ENCODE assay signal across 15 mouse cellular contexts in the genomic region with DNA sequence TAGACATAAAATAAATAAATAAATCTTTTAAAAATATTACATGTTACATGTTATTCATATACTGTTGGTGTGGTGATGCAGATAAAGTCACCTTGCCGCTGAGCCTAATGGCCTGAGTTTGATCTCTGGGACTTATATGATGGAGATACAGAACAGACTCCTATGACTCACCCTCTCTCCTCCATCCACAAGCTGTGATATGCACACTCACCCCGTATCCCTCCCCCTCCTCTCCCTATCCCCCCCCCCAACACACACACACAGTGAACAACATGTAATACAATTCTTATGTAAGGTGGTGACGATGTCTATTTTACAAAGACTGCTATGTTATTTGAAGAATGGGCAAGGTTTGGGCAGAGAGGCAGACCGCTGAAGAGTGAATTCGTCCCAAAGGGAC. TPM values are rescaled to one million over a fixed set of nuclear protein-coding genes. Genes with fewer than 3 reads are reported as not detected.
DNase-seq lines count a peak whose midpoint lies in the region; ATAC-seq and TF ChIP-seq lines count a peak whose summit lies in the region.
"Had no signal": no experiment of that assay in that cellular context is flagged by ENCODE, and none has a peak within 500 bp of the region (broad histone marks: within the 10 kb centered on the region; RNA-seq: fewer than 3 reads in every experiment).

No protein-coding gene starts in this region.

- no peak overlapping the region for H3K9ac ChIP-seq in lung, embryonic 14.5 days
- H3K9ac ChIP-seq in MEL (ENCODE audit: control insufficient read depth, low read depth, low read length, poor library complexity, severe bottlenecking), result no peak overlapping the region; the same call in 1 of the 2 replicates
- H3K9ac ChIP-seq in liver, embryonic 15.5 days, result peak overlapping the region; percentile 48
- H3K9ac ChIP-seq: intestine, embryonic 15.5 days; midbrain, embryonic 12.5 days had no signal

- H3K36me3 ChIP-seq in lung, embryonic 14.5 days (ENCODE audit: insufficient read depth), result no peaks in the 10 kb centered on the region
- peaks cover 0 to 52% of the 10 kb centered on the region in 2 experiments; a peak in 2 of 4 replicates for H3K36me3 ChIP-seq in MEL (ENCODE audit: control insufficient read depth in 1 of 2, insufficient read depth in 2 of 2, low read length in 2 of 2)
- no peaks in the 10 kb centered on the region for H3K36me3 ChIP-seq in liver, embryonic 15.5 days (replicated peaks)
- H3K36me3 ChIP-seq: intestine, embryonic 15.5 days; midbrain, embryonic 12.5 days had no signal

- TF ChIP-seq POLR2A in MEL (IDR thresholded peaks at IDR 0.05; ENCODE audit: control insufficient read depth in 1 of 2, insufficient read depth in 1 of 2, low read depth in 1 of 2, low read length in 2 of 2, poor library complexity in 1 of 2), result no peak

- no peak overlapping the region for H3K4me3 ChIP-seq in lung, embryonic 14.5 days (ENCODE audit: low read depth, low read length)
- H3K4me3 ChIP-seq in MEL (ENCODE audit: control insufficient read depth in 1 of 2, insufficient read depth in 1 of 2, low read depth in 2 of 2, low read length in 2 of 2), result peak overlapping the region in 1 of 2 experiments; percentile 21; a peak in 1 of 4 replicates
- peak overlapping the region; percentile 10; the same call in 1 of the 2 replicates for H3K4me3 ChIP-seq in liver, embryonic 15.5 days (replicated peaks)
- H3K4me3 ChIP-seq: intestine, embryonic 15.5 days; layer of hippocampus, adult 2 months; midbrain, embryonic 12.5 days had no signal

- no peak for TF ChIP-seq RAD21 in MEL (IDR thresholded peaks at IDR 0.05; ENCODE audit: low read depth, low read length)

- peak; percentile 27 for DNase-seq in CD4-positive, CD25-positive, alpha-beta regulatory T cell, adult 2 months (ENCODE audit: low read depth, low spot score)
- no peak for DNase-seq in lung, embryonic 14.5 days
- no peak for DNase-seq in lung, postnatal 14 days
- peak; percentile 39 for DNase-seq in MEL (ENCODE audit: low read depth, low spot score)
- no peak for DNase-seq in embryo, embryonic 10 days (ENCODE audit: low spot score)
- DNase-seq in spleen, adult 18-20 months, result no peak
- DNase-seq: cerebellum, adult 11-12 months; cerebellum, postnatal 36 days; thymus, postnatal 36 days had no signal

- ATAC-seq in CD4-positive, CD25-positive, alpha-beta regulatory T cell, adult 4 months, result no peak
- peak; percentile 35; the same call in 1 of the 2 replicates for ATAC-seq in lung, embryonic 14.5 days (ENCODE audit: insufficient read depth)
- no peak for ATAC-seq in liver, embryonic 15.5 days (ENCODE audit: insufficient read depth)

- 0 out of 2 replicates have a peak, but pooled peaks cover 5% of the 10 kb centered on the region for H3K4me1 ChIP-seq in lung, embryonic 14.5 days (ENCODE audit: insufficient read depth)
- H3K4me1 ChIP-seq in MEL (ENCODE audit: control insufficient read depth in 1 of 2, insufficient read depth in 2 of 2, low read length in 2 of 2), result peaks cover 16 to 54% of the 10 kb centered on the region in 2 experiments
- peaks cover 85% of the 10 kb centered on the region for H3K4me1 ChIP-seq in liver, embryonic 15.5 days (replicated peaks)

- H3K27ac ChIP-seq in lung, embryonic 14.5 days (ENCODE audit: low read depth), result no peak overlapping the region
- peak overlapping the region; percentile 94 for H3K27ac ChIP-seq in MEL (ENCODE audit: control insufficient read depth, low read depth, low read length)
- peak overlapping the region; percentile 97 for H3K27ac ChIP-seq in liver, embryonic 15.5 days (replicated peaks)
- H3K27ac ChIP-seq: intestine, embryonic 15.5 days; layer of hippocampus, adult 2 months; midbrain, embryonic 12.5 days had no signal

- H3K9me3 ChIP-seq in lung, embryonic 14.5 days (ENCODE audit: low read depth, low read length), result no peaks in the 10 kb centered on the region
- no peaks in the 10 kb centered on the region for H3K9me3 ChIP-seq in MEL (replicated peaks; ENCODE audit: insufficient read depth, low read length)
- no peaks in the 10 kb centered on the region for H3K9me3 ChIP-seq in liver, embryonic 15.5 days (replicated peaks)
- H3K9me3 ChIP-seq: intestine, embryonic 15.5 days; midbrain, embryonic 12.5 days had no signal

- H3K79me2 ChIP-seq in MEL (ENCODE audit: control insufficient read depth, insufficient read depth, low read length, poor library complexity), result no peaks in the 10 kb centered on the region; the same call in 1 of the 2 replicates

- no peaks in the 10 kb centered on the region for H3K27me3 ChIP-seq in lung, embryonic 14.5 days (ENCODE audit: insufficient read depth, low read length)
- H3K27me3 ChIP-seq in MEL (ENCODE audit: control insufficient read depth in 1 of 2, insufficient read depth in 2 of 2, low read length in 2 of 2), result no peaks in the 10 kb centered on the region
- no peaks in the 10 kb centered on the region for H3K27me3 ChIP-seq in liver, embryonic 15.5 days
- H3K27me3 ChIP-seq: CH12.LX; intestine, embryonic 15.5 days; midbrain, embryonic 12.5 days had no signal

- TF ChIP-seq EP300 in MEL (IDR thresholded peaks at IDR 0.05; ENCODE audit: low read depth in 1 of 2, low read length in 2 of 2), result no peak

- TF ChIP-seq CTCF in lung, embryonic 14.5 days (IDR thresholded peaks at IDR 0.05; ENCODE audit: low read depth), result no peak
- no peak for TF ChIP-seq CTCF in MEL (IDR thresholded peaks at IDR 0.05 in 2 of 3, conservative IDR thresholded peaks at IDR 0.05 in 1 of 3; ENCODE audit: control insufficient read depth in 1 of 3, insufficient read depth in 1 of 3, low read depth in 2 of 3, low read length in 3 of 3, poor library complexity in 1 of 3, severe bottlenecking in 1 of 3)

- 47% methylated on average over 5 of the region's 5 CpGs for WGBS in lung, embryonic 14.5 days
- 50% methylated on average over 5 of the region's 5 CpGs for WGBS in liver, embryonic 15.5 days (ENCODE audit: insufficient replicate concordance)

- H3K4me2 ChIP-seq in lung, embryonic 14.5 days, result no peak overlapping the region
- peak overlapping the region; percentile 58 for H3K4me2 ChIP-seq in liver, embryonic 15.5 days
- H3K4me2 ChIP-seq: intestine, embryonic 15.5 days; midbrain, embryonic 12.5 days had no signal

TF ChIP-seq in MEL, 35 proteins besides CTCF, POLR2A, EP300 and RAD21:
- no peak for TF ChIP-seq TCF12 (IDR thresholded peaks at IDR 0.05; ENCODE audit: low read depth, low read length)
- 0 out of 2 replicates have a peak, but pooled peaks have one; percentile 31 for TF ChIP-seq GATA1 (IDR thresholded peaks at IDR 0.05; ENCODE audit: low read depth, low read length)
- TF ChIP-seq RCOR1 (IDR thresholded peaks at IDR 0.05; ENCODE audit: low read depth, low read length), result no peak
- no peak for TF ChIP-seq USF2 (IDR thresholded peaks at IDR 0.05; ENCODE audit: borderline replicate concordance in 1 of 2, insufficient read depth in 1 of 2, low read depth in 1 of 2, low read length in 2 of 2)
- no peak for TF ChIP-seq ZC3H11A (IDR thresholded peaks at IDR 0.05; ENCODE audit: low read depth, low read length)
- no peak for TF ChIP-seq MYB (IDR thresholded peaks at IDR 0.05; ENCODE audit: low read depth, low read length)
- no peak for TF ChIP-seq USF1 (IDR thresholded peaks at IDR 0.05; ENCODE audit: low read depth, low read length)

RNA-seq across cellular contexts. Expression of a gene that starts 0.7 kb away (rescaled TPM):
- 100 to 1,000 TPM; 184 to 254 TPM for polyA plus RNA-seq in CD4-positive, CD25-positive, alpha-beta regulatory T cell, adult 4 months (2017; shearing (Covaris generic))
- polyA plus RNA-seq in lung, embryonic 14.5 days (2014; fragmentation: Nextera tagmentation; extraction: Ambion mirVana), result 96.3 and 104 TPM in 2 replicates
- total RNA-seq in MEL (2012; rRNA removed), result 57.5 and 86.6 TPM in 2 replicates
- polyA plus RNA-seq in MEL (2012; ENCODE audit: insufficient read depth in 1 of 2, insufficient read length in 2 of 2, low read depth in 1 of 2, low replicate concordance in 2 of 2, missing spikeins in 1 of 2), result 10 to 100 TPM; 45.9 to 51.7 TPM
- polyA plus RNA-seq in liver, embryonic 15.5 days (2015; fragmentation: Nextera tagmentation; extraction: Ambion mirVana), result 266 and 301 TPM in 2 replicates

Comparison
In these comparisons a context has a peak if more than half of its experiments do, and no peak if none do; other contexts are left out.
1. DNase-seq: peak in CD4-positive, CD25-positive, alpha-beta regulatory T cell, adult 2 months (single experiment) and MEL (single experiment); none in lung, embryonic 14.5 days (single experiment), lung, postnatal 14 days (single experiment), embryo, embryonic 10 days (single experiment) and spleen, adult 18-20 months (0 of 2).